Mouse (Mus musculus) heart, postnatal 0 days (tissue): ENCODE measurements around the gene Cgnl1.

ENCODE experiments used
- CTCF ChIP-seq: IDR thresholded peaks from 2 replicates; pipeline ENCODE4 v1.5.1; 2016; ENCODE audit warnings: antibody characterized with exemption, control low read depth, low read depth
- EP300 ChIP-seq: IDR thresholded peaks from 2 replicates; pipeline ENCODE4 v1.6.1; 2016; ENCODE audit warnings: antibody characterized with exemption, low read depth

- TF ChIP-seq EP300 (0 out of 2 replicates have a peak, but pooled peaks have one; percentile 30), CTCF (no peak)
Observed at GRCm38 (mm10) chr9:71663421-71664217, 107.8 kb downstream of the Cgnl1 start.
